Mouse (Mus musculus): ENCODE measurements at regions not wholly inside any gene's neighbourhood (a gene's known extent, or its start where the extent isn't known, plus 50 kb on each side); places are given as distances from the start of the nearest gene placed in this dataset.

DNA sequence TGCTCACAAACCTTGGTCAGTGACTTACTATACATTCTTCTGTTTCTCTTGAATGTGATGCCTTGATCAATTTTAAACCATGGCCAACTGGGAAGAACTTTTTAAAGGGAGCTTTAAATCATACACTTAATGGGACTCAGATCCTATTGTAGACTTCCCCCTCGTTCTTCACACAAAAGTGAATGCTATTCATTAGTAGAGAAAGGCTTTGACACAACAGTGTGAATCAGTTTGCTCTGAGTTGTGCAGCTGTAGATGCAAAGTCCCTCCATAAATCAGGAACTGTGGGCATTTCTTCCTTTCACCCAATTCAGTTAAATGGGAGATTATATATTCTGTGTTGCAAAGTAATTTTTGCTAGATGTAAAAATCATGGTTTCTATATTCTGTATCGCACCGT is 831.6 kb upstream of the Epha7 start:
- Histone ChIP-seq H3K9me3 (replicated peaks) (no peaks in the 10 kb centered on the region), H3K4me2 (no peak overlapping the region), H3K9ac (no peak overlapping the region), H3K4me1 (no peaks in the 10 kb centered on the region), H3K4me3 (replicated peaks) (no peak overlapping the region), H3K27me3 (no peaks in the 10 kb centered on the region), H3K27ac (no peak overlapping the region), H3K36me3 (no peaks in the 10 kb centered on the region)
- 77% methylated on average over 3 of the region's 3 CpGs for WGBS
- no peak for ATAC-seq (replicated peaks; ENCODE audit: low FRiP score)

DNA sequence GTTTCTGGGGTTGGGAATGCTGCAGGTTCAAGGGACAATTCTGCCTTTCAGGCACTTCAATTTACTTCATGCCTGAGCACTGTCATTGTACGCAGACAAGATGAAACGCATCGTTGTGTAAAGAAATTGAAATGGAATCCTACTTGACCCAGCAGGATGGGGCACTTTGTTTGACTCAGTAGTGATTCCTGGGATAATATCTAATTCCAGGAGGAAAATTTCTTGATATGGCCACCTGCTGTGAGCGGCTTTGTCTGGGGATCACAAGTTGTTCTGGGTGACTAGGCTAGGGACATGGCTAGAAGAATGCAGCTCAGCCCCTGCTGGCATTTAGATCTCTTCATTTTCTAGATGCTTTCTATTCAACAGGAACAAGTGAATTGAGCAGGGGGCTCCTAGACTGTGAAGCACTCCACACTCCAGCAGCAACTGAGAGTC is 824.9 kb upstream of the Epha7 start:
- Histone ChIP-seq H3K4me2 (no peak overlapping the region), H3K9me3 (replicated peaks) (no peaks in the 10 kb centered on the region), H3K27me3 (no peaks in the 10 kb centered on the region), H3K4me1 (no peaks in the 10 kb centered on the region), H3K27ac (no peak overlapping the region), H3K36me3 (no peaks in the 10 kb centered on the region), H3K4me3 (replicated peaks) (no peak overlapping the region), H3K9ac (no peak overlapping the region)
- ATAC-seq (replicated peaks; ENCODE audit: low FRiP score) = no peak
- 69% methylated on average over 4 of the region's 4 CpGs for WGBS

DNA sequence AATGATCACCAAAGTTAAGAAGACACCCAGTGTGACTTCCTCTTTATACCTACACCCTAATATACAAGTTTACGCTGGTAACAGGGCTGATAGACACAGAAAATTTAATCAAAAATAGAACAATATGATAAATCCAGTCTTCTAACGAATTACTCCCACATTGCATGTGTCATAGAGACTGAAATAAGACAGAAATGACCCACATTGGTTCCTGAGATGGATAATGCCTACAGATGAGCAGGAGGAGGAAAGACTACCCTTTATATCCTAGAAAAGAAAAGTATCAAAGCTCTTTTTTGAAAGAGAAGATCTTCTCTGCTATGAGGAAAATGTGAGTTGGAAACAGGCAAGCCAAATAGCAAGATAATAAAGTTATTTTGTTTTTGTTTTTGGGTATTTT is 818.5 kb upstream of the Epha7 start:
- Histone ChIP-seq H3K36me3 (no peaks in the 10 kb centered on the region), H3K9me3 (replicated peaks) (no peaks in the 10 kb centered on the region), H3K9ac (no peak overlapping the region), H3K4me1 (no peaks in the 10 kb centered on the region), H3K27me3 (no peaks in the 10 kb centered on the region), H3K4me3 (replicated peaks) (no peak overlapping the region), H3K4me2 (no peak overlapping the region), H3K27ac (no peak overlapping the region)
- no peak for ATAC-seq (replicated peaks; ENCODE audit: low FRiP score)
- WGBS = 65% methylated on average over 2 of the region's 2 CpGs

DNA sequence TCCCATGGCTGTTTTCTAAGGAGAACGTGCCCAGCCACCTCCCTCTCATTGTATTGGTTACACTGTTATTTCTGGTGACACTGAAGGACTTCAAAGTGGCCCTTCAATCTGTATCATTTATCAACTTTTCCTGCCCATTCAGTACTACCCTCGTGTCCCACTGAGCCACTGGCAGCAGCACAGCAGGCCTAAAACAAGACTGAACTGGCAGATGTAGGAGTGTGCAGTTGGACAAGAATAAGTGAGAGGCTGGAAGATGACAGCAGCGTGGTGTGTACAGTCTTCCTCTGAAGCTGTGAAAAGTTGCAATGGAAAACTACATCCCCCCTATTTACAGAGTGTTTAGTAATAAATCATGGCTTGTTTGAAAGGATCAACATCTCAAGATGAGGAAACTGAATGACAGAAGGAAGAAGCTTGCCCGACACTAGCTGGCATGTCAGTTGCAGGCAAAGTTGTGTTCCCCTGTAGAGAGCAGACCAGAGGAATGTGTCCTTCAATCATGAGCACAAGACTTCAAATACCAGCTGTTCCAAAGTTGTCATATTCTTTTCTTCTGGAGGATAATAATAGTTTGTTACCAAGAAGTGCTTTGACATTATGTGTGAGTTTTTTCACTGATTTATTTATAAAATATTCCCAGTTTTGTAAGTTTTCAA is 811.0 kb upstream of the Epha7 start:
- 54% methylated on average over 4 of the region's 4 CpGs for WGBS
- Histone ChIP-seq H3K4me2 (no peak overlapping the region), H3K27ac (no peak overlapping the region), H3K36me3 (no peaks in the 10 kb centered on the region), H3K9me3 (replicated peaks) (no peaks in the 10 kb centered on the region), H3K27me3 (no peaks in the 10 kb centered on the region), H3K4me3 (replicated peaks) (no peak overlapping the region), H3K4me1 (no peaks in the 10 kb centered on the region), H3K9ac (no peak overlapping the region)
- ATAC-seq (replicated peaks; ENCODE audit: low FRiP score) = no peak

Measured in kidney, embryonic 15.5 days (tissue).